Mouse (Mus musculus) lung, embryonic 14.5 days (tissue): ENCODE measurements around the gene Clec16a. TPM values are rescaled to one million over a fixed set of nuclear protein-coding genes. Genes with fewer than 3 reads are reported as not detected.

Experiments
- ATAC-seq: fragments of 200-750 bp; cut with Nextera tagmentation; 2 replicates; pipeline ENCODE4 v1.8.0; 2017; ENCODE audit warnings: mild to moderate bottlenecking, moderate TSS enrichment, moderate library complexity; ENCODE audit not compliant: insufficient read depth
- DNase-seq: peaks from one replicate; pipeline ENCODE4 v3.0.0-alpha.2; 2015
- H3K27ac ChIP-seq: fragments of 300-500 bp; sonication (generic); 2 replicates; pipeline ENCODE4 v1.5.1; 2014; ENCODE audit warnings: low read depth, mild to moderate bottlenecking, moderate library complexity
- H3K27me3 ChIP-seq: fragments of 300-500 bp; sonication (generic); 2 replicates; pipeline ENCODE4 v1.6.1; 2014; ENCODE audit warnings: low read length, control low read depth; ENCODE audit not compliant: insufficient read depth
- H3K36me3 ChIP-seq: fragments of 300-500 bp; sonication (generic); 2 replicates; pipeline ENCODE4 v1.6.1; 2014; ENCODE audit warnings: control low read depth; ENCODE audit not compliant: insufficient read depth
- H3K4me1 ChIP-seq: fragments of 300-500 bp; sonication (generic); 2 replicates; pipeline ENCODE4 v1.6.1; 2014; ENCODE audit warnings: antibody characterized with exemption, control low read depth; ENCODE audit not compliant: insufficient read depth
- H3K4me2 ChIP-seq: fragments of 300-500 bp; sonication (generic); 2 replicates; pipeline ENCODE4 v1.6.1; 2014; ENCODE audit warnings: mild to moderate bottlenecking
- H3K4me3 ChIP-seq: fragments of 300-500 bp; sonication (generic); 2 replicates; pipeline ENCODE4 v1.5.1; 2014; ENCODE audit warnings: low read depth, low read length
- H3K9ac ChIP-seq: fragments of 300-500 bp; sonication (generic); 2 replicates; pipeline ENCODE4 v1.6.1; 2014
- H3K9me3 ChIP-seq: fragments of 300-500 bp; sonication (generic); 2 replicates; pipeline ENCODE4 v1.6.1; 2016; ENCODE audit warnings: low read depth, low read length, control low read depth
- CTCF ChIP-seq: IDR thresholded peaks from 2 replicates; pipeline ENCODE4 v1.5.1; 2016; ENCODE audit warnings: antibody characterized with exemption, low read depth
- WGBS: fragments of 180-500 bp; shearing (Covaris S2); extraction: QIAGEN DNeasy Blood & Tissue Kit; methylation state at CpG from one replicate; pipeline ENCODE4 v1.1.7; 2014; 5-methylcytosine and 5-hydroxymethylcytosine counted together
- polyA plus RNA-seq: library from polyadenylated mRNA; unstranded; fragments of >200 nt; fragmentation: Nextera tagmentation; extraction: Ambion mirVana; gene quantifications from 2 replicates; pipeline ENCODE4 v1.2.1, GENCODE M21; 2014

Clec16a gene
- polyA plus RNA-seq, 1 experiment from 2014 or later: 27.4 TPM

DNA sequence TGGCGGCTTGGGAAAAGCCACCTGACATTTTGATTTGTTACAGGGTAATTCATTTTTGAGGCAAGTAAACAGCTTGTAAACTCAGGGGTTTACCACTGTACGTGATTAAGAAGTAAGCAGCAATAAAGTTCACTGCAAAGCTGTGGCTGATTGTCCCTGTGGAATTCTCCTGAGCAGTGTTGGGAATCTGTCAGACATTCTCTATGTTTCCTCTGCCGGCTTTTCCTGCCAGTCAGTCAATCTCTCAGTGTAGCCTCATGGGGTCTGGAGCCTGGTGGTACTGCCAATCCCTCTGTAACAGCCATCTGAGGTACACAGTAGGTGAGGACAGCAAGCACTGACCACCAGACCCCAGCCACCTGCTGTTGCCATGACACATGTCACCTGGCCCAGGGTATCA lies 183.7 kb downstream of the Clec16a start:
- H3K9me3 ChIP-seq: no peaks in the 10 kb centered on the region
- 49% methylated on average over 3 of the region's 3 CpGs for WGBS
- H3K4me3 ChIP-seq: no peak overlapping the region
- H3K4me2 ChIP-seq: no peak overlapping the region
- no peak for DNase-seq
- no peak for ATAC-seq
- H3K27ac ChIP-seq: no peak overlapping the region
- peaks cover 13% of the 10 kb centered on the region for H3K4me1 ChIP-seq
- no peak overlapping the region for H3K9ac ChIP-seq
- no peaks in the 10 kb centered on the region for H3K27me3 ChIP-seq
- no peaks in the 10 kb centered on the region for H3K36me3 ChIP-seq
- TF ChIP-seq CTCF: no peak

DNA sequence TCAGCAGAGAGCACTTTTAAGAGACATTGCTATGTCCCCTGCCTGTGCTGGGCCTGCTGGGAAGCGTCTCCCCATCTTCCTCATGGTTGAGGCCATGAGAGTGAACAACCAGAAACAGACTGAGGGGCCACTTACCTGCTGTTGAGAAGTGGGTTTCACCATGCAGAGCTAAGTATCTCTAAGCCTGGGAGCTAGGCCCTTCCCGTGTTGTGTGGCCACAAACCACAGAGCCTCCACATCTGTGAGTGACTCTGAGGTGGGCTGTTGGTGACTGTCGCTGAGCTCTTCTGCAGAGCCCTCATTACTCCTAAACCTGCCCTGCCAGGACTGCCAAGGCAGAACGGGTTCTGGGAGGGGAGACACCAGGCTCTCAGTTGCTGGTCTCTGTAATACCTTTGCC lies 185.8 kb downstream of the Clec16a start:
- DNase-seq (no peak), ATAC-seq (no peak)
- no peak overlapping the region for H3K4me3 ChIP-seq
- no peaks in the 10 kb centered on the region for H3K9me3 ChIP-seq
- H3K27me3 ChIP-seq: no peaks in the 10 kb centered on the region
- H3K9ac ChIP-seq: no peak overlapping the region
- H3K36me3 ChIP-seq: no peaks in the 10 kb centered on the region
- 75% methylated on average over 4 of the region's 4 CpGs for WGBS
- no peak overlapping the region for H3K27ac ChIP-seq
- TF ChIP-seq CTCF: no peak
- peaks cover 7% of the 10 kb centered on the region for H3K4me1 ChIP-seq
- no peak overlapping the region for H3K4me2 ChIP-seq

DNA sequence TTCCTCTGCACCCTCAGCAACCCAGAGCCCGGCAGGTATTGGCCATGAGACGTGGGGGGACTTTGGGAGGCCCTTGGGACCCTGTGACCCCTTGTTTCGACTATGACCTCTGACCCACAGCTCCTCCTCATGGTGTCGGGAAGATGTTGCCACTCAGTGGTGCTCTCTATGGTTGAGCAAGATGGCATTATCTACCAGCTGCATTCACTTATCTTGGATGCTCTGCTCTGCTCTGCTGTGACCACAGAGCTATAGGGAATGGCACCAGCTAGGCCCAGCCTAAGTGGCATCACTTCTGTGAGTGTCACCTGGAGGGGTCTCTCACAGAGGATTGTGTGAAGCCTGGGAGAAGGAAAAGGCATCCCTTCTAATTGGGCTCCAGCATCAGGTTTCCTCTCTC lies 186.6 kb downstream of the Clec16a start:
- ATAC-seq: no peak
- WGBS: 79% methylated on average over 4 of the region's 4 CpGs
- no peak overlapping the region for H3K27ac ChIP-seq
- H3K4me3 ChIP-seq: no peak overlapping the region
- H3K36me3 ChIP-seq: no peaks in the 10 kb centered on the region
- no peaks in the 10 kb centered on the region for H3K9me3 ChIP-seq
- no peak for DNase-seq
- H3K4me1 ChIP-seq: peaks cover 7% of the 10 kb centered on the region
- no peak overlapping the region for H3K9ac ChIP-seq
- no peak for TF ChIP-seq CTCF
- no peak overlapping the region for H3K4me2 ChIP-seq
- H3K27me3 ChIP-seq: no peaks in the 10 kb centered on the region

DNA sequence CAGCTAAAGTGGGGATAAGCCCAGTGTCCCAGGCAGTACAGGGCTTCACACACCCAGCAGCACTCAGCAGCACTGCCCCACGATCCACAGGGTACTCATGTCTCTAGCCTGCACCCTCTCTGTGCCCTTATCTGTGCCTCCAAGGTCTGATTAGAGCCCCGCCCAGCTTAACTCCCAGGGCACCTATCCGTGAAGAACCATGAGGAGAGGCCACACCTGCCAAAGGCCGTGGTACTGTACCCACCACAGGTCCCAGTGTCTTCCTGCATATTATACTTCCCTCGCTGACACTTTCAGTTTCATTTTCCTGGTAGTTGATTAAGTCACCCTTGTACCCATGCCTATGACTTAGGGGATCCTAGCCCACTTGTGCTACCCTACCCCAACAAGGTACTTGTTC lies 187.3 kb downstream of the Clec16a start:
- H3K27me3 ChIP-seq: no peaks in the 10 kb centered on the region
- WGBS: 74% methylated on average over 5 of the region's 5 CpGs
- H3K4me1 ChIP-seq: peaks cover 4% of the 10 kb centered on the region
- H3K4me3 ChIP-seq: no peak overlapping the region
- H3K36me3 ChIP-seq: no peaks in the 10 kb centered on the region
- no peak for ATAC-seq
- DNase-seq: no peak
- H3K9ac ChIP-seq: no peak overlapping the region
- H3K4me2 ChIP-seq: no peak overlapping the region
- no peaks in the 10 kb centered on the region for H3K9me3 ChIP-seq
- no peak overlapping the region for H3K27ac ChIP-seq
- TF ChIP-seq CTCF: no peak

DNA sequence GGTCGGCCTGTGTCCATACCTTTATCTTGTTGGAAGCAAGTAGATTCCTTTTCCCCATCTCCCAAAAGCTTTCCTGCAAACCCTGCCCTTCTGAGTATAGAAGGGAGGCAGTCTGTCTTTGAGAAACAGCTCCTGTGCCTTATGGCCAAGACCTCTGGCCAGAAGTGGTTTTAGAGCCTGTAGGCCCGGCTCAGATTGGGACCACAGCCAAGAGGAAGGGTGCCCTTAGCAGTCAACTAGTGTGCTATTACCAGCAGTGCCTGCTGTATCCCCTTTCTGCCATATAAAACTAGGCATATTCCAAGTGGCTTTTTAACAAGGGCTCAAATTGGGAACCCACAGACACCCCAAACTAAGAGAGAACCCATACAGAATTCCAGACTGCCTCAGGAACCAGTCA lies 190.6 kb downstream of the Clec16a start:
- no peak for TF ChIP-seq CTCF
- H3K9ac ChIP-seq: no peak overlapping the region
- H3K4me1 ChIP-seq: peaks cover 16% of the 10 kb centered on the region; the same call in 1 of the 2 replicates
- no peaks in the 10 kb centered on the region for H3K27me3 ChIP-seq
- H3K4me2 ChIP-seq: no peak overlapping the region
- no peaks in the 10 kb centered on the region for H3K9me3 ChIP-seq
- no peak overlapping the region for H3K4me3 ChIP-seq
- no peak overlapping the region for H3K27ac ChIP-seq
- H3K36me3 ChIP-seq: no peaks in the 10 kb centered on the region
- WGBS: 61% methylated on average over 2 of the region's 2 CpGs
- peak; percentile 37 for DNase-seq
- ATAC-seq: no peak

DNA sequence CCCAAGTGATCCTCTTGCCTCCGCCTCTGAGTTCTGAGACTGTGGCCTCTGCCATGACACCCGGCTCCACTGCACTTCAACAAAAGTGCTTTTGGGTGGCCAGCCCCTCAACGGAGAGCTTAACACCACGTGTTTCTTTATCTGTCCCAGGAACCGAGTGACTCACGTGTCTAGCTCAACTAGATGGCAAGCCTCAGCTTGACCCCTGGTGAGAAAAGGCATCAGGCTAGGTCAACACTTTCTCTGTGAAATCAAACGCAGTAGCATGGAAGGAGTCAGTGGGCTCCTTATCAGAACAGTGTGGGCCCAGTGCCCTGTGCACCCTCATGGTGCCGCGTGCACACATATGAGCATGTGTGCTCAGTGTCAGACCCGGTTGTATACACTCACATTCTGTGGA lies 191.2 kb downstream of the Clec16a start:
- H3K4me1 ChIP-seq: peaks cover 16% of the 10 kb centered on the region; the same call in 1 of the 2 replicates
- no peaks in the 10 kb centered on the region for H3K36me3 ChIP-seq
- WGBS: 51% methylated on average over 10 of the region's 10 CpGs
- H3K27ac ChIP-seq: no peak overlapping the region
- no peak overlapping the region for H3K9ac ChIP-seq
- H3K9me3 ChIP-seq: no peaks in the 10 kb centered on the region
- H3K4me2 ChIP-seq: no peak overlapping the region
- ATAC-seq (no peak), DNase-seq (no peak)
- H3K4me3 ChIP-seq: no peak overlapping the region
- H3K27me3 ChIP-seq: no peaks in the 10 kb centered on the region
- no peak for TF ChIP-seq CTCF

DNA sequence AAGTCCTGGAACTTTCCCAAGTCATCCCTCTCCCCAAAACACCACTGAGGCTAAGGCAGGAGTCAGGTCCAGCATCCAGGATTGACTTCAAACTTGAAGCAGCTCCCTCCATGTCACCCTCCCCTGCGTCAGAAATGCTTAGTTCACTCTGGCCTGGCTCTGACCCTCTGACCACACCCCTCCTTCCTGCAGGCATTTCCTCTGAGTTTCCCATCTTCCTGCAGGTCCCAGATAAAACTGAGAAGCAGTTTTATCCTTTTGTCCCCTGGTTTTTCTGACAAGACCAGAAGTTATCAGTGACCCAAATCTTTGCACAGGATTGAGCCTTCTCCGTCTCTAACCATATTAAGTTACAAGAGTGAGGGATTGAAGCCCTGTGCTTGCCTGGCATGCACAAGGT lies 192.4 kb downstream of the Clec16a start:
- TF ChIP-seq CTCF: no peak
- Histone ChIP-seq H3K4me1 (peaks cover 16% of the 10 kb centered on the region; the same call in 1 of the 2 replicates), H3K4me2 (no peak overlapping the region), H3K9ac (peak overlapping the region; percentile 16), H3K36me3 (no peaks in the 10 kb centered on the region), H3K27me3 (no peaks in the 10 kb centered on the region), H3K9me3 (no peaks in the 10 kb centered on the region), H3K4me3 (no peak overlapping the region), H3K27ac (peak overlapping the region; percentile 81)
- whole genome bisulfite sequencing: 51% methylated on average over 2 of the region's 2 CpGs
- peak; percentile 55 for DNase-seq
- ATAC-seq: 0 out of 2 replicates have a peak, but pooled peaks have one; percentile 21

DNA sequence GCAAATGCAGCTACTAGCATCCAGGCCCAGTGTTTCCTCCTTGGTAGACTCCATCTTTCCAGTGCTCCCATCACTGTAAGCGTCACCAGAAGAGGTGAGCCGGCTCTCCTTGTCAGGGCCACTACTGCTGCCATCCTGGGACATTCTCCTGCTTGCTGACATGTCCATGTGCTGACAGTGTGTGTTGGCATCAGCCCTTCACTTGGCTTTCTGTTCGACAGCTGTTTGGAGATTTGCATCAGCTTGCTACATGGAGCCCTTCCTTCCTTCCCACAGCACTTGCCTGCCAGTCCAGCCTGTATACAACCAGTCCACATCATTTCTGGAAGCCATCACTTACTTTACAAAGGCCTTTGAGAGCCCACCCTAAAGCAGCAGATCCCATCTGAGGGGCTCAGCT lies 193.7 kb downstream of the Clec16a start:
- no peak for DNase-seq
- ATAC-seq: no peak
- 72% methylated on average over 3 of the region's 3 CpGs for WGBS
- H3K36me3 ChIP-seq: no peaks in the 10 kb centered on the region
- no peak overlapping the region for H3K4me3 ChIP-seq
- H3K9me3 ChIP-seq: no peaks in the 10 kb centered on the region
- H3K27ac ChIP-seq: peak overlapping the region; percentile 81
- TF ChIP-seq CTCF: no peak
- no peaks in the 10 kb centered on the region for H3K27me3 ChIP-seq
- peaks cover 16% of the 10 kb centered on the region; the same call in 1 of the 2 replicates for H3K4me1 ChIP-seq
- H3K4me2 ChIP-seq: no peak overlapping the region
- H3K9ac ChIP-seq: no peak overlapping the region
